Mouse (Mus musculus) gastrocnemius, adult 2 months (tissue): ENCODE data around the gene Gramd1b. TPM values are rescaled to one million over a fixed set of nuclear protein-coding genes. Genes with fewer than 3 reads are reported as not detected.

Experiments used
- DNase-seq: peaks from one replicate; pipeline ENCODE4 v3.0.0; 2022
- H3K27ac ChIP-seq: fragments of 200-600 bp; 2 replicates; pipeline ENCODE4 v1.8.1; 2022; ENCODE audit warnings: mild to moderate bottlenecking
- H3K4me3 ChIP-seq: fragments of 200-600 bp; 2 replicates; pipeline ENCODE4 v1.8.1; 2022; ENCODE audit warnings: mild to moderate bottlenecking, moderate library complexity
- CTCF ChIP-seq: fragments of 200-600 bp; IDR thresholded peaks from 2 replicates; pipeline ENCODE4 v1.8.1; 2022; ENCODE audit warnings: antibody characterized with exemption, mild to moderate bottlenecking, moderate library complexity
- intact Hi-C: fragments of 180-260 bp; cut with DNase I; formaldehyde crosslinking; loops from one replicate; pipeline ENCODE4 v1.15.1; 2025
- total RNA-seq, 2 experiments: library from RNA; stranded (reverse); gene quantifications; 2 replicates each; pipeline ENCODE4 v1.2.3; 2021

The Gramd1b gene
- total RNA-seq, 2 experiments from 2014 or later: 5.3 to 8.2 TPM

DNA sequence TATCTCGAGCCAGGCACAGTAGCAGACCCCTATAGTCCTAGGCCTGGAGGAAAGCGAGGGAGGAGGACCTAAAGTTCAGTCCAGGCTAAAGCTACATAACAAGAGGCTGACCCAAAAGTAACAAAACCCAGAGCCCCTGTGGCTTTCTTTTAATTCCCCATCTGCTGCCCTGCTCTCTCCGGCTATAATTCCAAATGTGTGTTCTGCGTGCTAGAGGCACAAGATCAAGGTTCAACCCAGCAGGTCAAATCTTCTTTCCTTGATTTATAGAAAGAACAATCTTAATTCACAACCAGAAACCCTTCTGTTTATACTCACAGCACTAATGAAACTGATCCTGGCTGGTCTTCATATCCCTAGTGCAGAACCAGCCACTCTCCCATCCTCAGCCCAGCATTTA is 118.9 kb downstream of the Gramd1b start:
- Histone ChIP-seq H3K4me3 (no peak overlapping the region), H3K27ac (no peak overlapping the region)
- no peak for TF ChIP-seq CTCF
- no peak for DNase-seq
- intact Hi-C loops: loop anchor here (10.0 kb wide), 1 partner anchor 343 kb away; no protein-coding TSS in a partner anchor

DNA sequence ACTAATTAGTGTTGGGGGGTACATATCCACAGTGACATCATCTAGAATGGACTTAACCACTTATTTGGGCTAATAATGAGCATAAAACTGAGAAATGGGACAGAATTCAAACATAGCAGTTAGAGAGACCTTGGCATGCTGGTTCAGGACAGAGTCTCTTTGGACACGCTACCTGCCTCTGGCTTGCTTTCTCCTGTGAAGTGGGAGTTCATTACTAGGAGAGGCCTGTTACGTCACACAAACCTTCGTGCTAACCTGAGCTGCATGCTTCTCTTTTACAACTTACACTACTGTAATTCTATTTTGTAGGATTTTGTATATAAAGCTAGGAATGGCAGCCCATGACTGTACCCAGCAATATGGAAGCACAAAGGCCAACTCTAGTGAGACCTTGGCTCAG is 120.3 kb downstream of the Gramd1b start:
- intact Hi-C loops: loop anchor here (10.0 kb wide), 1 partner anchor 344 kb away; no protein-coding TSS in a partner anchor
- TF ChIP-seq CTCF: no peak
- no peak overlapping the region for H3K4me3 ChIP-seq

DNA sequence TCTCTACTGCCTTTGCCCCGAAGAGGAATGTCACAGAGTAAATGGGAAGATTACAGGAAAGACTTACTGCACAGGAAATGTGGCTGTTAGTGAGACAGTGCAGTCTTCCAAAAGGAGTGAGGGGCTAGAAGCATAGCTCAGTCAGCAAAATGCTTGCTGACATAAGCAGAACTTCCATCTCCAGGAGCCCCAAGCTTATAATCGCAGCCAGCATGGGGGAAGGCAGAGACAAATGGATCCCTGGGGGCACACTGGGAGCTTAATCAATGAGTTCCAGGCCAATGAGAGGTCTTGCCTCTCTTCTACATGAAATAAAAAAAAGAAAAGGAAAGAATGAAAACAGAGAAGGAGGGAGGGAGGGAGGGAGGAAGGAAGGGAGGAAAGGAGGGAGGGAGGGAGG is 122.1 kb downstream of the Gramd1b start:
- H3K27ac ChIP-seq: no peak overlapping the region
- intact Hi-C loops: no loop called here
- no peak overlapping the region for H3K4me3 ChIP-seq
- TF ChIP-seq CTCF: no peak
- no peak for DNase-seq

More for the DNA sequence above, 120.3 kb downstream of the Gramd1b start:
- DNase-seq: no peak
- H3K27ac ChIP-seq: no peak overlapping the region

DNA sequence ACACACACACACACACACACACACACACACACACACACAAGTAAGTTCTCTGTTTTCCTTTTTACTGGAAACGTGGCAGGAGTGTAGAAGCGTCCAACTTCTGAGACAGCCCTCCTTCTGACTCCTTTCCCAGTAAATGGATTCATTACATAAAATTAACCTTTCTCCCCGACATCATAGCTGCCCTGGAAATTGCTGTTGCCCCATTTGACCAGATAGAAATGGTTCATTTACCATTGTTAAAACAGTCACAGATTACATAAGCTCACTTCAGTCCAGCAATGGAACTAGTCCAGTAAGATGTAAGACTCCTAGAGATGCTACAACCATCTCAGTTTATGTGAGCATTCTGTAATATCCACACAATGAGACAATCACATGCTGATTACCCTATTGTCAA is 122.8 kb downstream of the Gramd1b start:
- H3K4me3 ChIP-seq: no peak overlapping the region
- no peak for TF ChIP-seq CTCF
- H3K27ac ChIP-seq: no peak overlapping the region
- DNase-seq: no peak
- intact Hi-C loops: no loop called here

DNA sequence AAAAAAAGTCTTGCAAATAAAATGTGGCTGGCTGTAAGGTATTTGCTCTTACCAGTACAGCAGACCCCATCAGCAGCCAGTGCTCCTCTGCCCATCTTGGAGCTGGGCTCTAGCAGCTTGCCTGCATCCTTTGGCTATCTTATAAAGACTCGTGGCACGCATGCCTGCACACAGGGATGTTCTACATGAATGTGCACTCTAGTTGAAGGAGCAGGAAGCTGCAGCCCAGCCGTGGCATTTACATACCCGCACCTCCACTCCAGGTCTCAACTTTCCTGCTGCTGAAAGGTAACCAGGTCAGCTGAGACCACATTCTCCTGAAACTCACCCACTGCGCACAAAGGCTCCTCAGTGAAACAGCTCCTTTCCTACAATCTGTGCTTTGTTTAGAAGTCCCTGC is 123.3 kb downstream of the Gramd1b start:
- no peak for DNase-seq
- no peak overlapping the region for H3K27ac ChIP-seq
- H3K4me3 ChIP-seq: no peak overlapping the region
- no peak for TF ChIP-seq CTCF
- intact Hi-C loops: no loop called here

DNA sequence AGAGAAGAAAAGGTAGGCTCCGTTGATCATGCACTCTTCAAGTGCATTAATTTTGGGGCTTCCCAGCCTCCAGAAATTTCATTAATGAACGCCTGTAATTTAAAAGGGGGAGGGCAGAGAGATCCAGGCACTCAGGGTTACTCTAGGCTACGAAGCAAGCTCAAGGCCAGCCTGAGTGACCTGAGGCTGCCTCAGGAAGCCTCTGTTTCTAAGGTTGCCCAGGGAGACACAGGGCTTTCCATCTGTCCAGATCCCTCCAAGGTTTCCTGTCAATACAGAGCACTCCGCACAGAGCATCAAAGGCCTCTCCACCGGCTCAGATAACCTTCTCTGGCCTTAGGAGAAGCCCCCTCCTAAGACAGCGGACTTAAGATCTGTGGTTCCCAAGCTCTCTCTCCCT is 125.4 kb downstream of the Gramd1b start:
- Histone ChIP-seq H3K4me3 (no peak overlapping the region), H3K27ac (no peak overlapping the region)
- intact Hi-C loops: no loop called here
- no peak for DNase-seq
- TF ChIP-seq CTCF: no peak

DNA sequence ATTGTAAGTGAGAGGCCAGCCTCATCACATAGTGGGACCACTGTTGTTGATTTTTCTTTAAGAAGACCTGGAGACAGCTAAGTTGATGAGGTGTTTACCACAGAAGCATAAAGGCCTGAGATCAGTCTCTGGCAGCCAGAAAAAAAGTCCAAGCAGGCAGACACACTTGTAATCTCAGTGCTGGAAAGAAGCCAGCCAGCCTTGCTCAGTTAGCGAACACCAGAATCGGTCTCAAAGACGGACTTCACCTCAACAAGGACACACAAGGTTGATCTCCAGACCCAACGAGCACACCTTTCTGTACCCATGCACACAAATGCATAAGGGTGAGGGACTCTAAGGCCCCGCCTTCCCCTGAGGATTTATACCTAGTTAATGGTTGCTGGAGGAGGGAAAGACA is 125.9 kb downstream of the Gramd1b start:
- intact Hi-C loops: no loop called here
- no peak for DNase-seq
- Histone ChIP-seq H3K27ac (no peak overlapping the region), H3K4me3 (no peak overlapping the region)
- no peak for TF ChIP-seq CTCF

DNA sequence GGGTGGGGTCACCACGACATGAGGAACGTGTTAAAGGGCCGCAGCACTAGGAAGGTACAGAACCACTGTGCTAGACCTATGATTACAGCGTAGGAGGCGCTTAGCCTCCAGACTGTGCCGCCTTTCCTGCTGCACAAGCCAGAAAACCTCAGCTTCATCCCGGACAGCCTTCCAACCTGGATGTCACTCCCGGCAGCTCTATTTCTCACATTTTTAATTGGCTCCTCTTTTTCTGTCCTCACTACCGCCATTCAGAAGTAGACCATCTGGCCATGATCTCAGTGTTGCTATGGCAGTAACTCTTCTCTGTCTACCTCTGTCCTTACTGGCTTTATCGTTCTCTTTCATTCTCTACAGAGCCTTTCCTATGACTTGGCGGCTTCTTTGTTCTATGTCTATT is 126.5 kb downstream of the Gramd1b start:
- H3K27ac ChIP-seq: no peak overlapping the region

DNA sequence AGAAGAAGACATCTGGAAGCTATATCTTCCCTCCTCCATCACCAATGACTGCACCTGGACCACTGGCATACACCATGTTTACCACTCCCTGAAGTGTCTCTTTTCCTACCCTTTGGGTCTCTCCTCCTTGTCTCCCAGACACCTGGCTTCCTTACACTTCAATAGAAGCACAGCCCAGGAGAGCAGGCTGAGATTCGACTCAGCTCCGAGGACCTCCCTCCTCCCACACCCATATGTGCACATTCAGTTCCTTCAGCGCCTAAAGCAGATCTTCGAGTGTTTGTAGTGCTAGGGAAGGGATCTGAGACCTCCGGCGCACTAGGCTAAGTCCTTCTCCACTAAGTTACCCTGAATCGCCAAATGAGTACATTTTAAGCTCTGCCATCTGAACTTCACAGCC is 127.4 kb downstream of the Gramd1b start:
- no peak for TF ChIP-seq CTCF

More for the DNA sequence above, 126.5 kb downstream of the Gramd1b start:
- H3K4me3 ChIP-seq: no peak overlapping the region
- no peak for TF ChIP-seq CTCF
- no peak for DNase-seq
- intact Hi-C loops: no loop called here

DNA sequence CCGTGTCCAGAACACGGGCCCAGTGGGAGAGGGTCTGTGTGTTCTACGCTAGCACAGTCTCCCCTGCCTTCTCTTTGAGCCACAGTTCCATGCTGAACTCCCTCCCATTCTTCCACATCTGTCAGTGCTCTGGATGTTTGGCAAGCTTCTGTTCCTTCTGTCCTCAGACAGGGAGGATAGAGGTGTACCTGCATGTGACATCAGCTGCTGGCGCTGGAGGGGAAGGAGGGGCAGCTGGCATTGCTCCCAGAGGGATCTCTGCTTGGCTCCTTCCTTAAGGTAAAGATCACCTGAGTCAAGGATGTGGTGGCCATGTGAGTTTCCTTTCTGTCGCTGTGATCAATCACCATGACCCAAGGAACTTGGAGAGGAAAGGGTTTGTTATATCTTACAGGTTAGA is 129.4 kb downstream of the Gramd1b start:
- intact Hi-C loops: no loop called here
- TF ChIP-seq CTCF: no peak
- H3K4me3 ChIP-seq: no peak overlapping the region

More for the DNA sequence above, 127.4 kb downstream of the Gramd1b start:
- no peak for DNase-seq
- no peak overlapping the region for H3K4me3 ChIP-seq
- no peak overlapping the region for H3K27ac ChIP-seq
- intact Hi-C loops: no loop called here

DNA sequence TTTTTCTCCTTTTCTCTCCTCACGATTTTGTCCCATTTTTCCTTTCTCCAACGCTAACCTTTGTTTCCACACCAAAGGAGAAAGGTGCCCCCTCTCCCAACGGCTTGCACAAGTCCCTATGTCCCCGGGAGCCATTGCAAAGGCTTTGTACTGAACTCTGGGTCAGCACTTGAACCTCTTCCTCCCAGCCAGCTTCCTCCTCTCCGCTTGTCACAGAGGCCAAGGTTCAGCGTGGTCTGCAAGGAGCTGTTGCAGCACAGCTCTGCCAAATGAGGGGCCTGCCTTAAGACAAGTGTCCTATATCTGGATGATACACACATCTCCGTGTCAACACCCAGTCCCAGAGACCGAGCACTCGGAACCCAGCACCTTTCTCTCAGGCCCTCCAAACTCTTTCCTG is 130.3 kb downstream of the Gramd1b start:
- H3K27ac ChIP-seq: no peak overlapping the region
- DNase-seq: no peak
- H3K4me3 ChIP-seq: no peak overlapping the region
- no peak for TF ChIP-seq CTCF
- intact Hi-C loops: no loop called here

More for the DNA sequence above, 129.4 kb downstream of the Gramd1b start:
- DNase-seq: no peak
- no peak overlapping the region for H3K27ac ChIP-seq

DNA sequence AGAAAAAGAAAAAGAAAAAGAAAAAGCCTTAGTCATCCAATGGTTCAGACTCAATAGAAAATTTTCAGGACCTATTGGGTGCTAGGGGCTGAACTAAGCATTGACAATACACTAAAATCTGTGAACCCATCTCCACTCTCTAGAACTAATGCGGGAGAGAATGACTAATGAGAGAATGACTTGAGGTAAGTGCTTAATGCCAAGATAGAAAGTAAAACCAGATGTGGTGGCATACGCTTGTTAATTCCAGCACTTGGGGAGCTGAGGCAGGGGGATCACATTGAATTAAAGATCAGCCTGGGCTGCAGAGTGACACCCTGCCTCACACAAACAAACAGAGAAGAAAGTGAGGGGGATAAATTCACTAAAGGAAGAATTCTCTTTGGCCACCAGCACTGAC is 131.0 kb downstream of the Gramd1b start:
- intact Hi-C loops: no loop called here
- no peak overlapping the region for H3K4me3 ChIP-seq

DNA sequence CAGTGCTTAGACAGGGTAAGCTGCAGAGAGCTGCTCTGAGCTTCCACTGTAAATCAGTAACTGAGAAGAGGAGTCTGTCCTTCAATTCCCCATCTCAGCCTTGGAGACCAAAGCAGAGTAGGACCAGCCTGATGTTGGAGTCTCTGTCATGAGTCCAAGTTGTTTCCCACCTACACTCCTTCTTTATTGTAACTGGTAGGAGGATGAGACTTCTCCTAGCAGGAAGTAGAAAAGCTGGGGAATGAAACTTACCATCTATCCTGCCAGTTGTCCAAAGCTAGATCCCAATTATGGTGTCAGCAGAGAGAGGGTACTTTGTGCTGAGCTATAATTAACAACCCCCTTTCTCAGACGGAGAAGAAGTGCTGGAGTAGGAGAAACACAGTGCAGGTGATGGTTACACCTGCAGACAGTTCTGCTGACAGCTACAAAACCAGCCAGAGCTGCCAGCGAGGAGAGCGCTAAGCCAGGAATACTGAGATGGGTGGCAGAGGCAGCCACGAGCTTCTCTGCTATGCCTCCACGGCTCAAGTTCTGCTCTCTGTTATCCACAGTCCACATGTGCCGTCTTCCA is 131.7 kb downstream of the Gramd1b start:
- DNase-seq: no peak
- TF ChIP-seq CTCF: no peak
- intact Hi-C loops: loop anchor here (10.0 kb wide), 1 partner anchor 175 kb away; no protein-coding TSS in a partner anchor

More for the DNA sequence above, 131.0 kb downstream of the Gramd1b start:
- TF ChIP-seq CTCF: no peak
- no peak for DNase-seq
- H3K27ac ChIP-seq: no peak overlapping the region

DNA sequence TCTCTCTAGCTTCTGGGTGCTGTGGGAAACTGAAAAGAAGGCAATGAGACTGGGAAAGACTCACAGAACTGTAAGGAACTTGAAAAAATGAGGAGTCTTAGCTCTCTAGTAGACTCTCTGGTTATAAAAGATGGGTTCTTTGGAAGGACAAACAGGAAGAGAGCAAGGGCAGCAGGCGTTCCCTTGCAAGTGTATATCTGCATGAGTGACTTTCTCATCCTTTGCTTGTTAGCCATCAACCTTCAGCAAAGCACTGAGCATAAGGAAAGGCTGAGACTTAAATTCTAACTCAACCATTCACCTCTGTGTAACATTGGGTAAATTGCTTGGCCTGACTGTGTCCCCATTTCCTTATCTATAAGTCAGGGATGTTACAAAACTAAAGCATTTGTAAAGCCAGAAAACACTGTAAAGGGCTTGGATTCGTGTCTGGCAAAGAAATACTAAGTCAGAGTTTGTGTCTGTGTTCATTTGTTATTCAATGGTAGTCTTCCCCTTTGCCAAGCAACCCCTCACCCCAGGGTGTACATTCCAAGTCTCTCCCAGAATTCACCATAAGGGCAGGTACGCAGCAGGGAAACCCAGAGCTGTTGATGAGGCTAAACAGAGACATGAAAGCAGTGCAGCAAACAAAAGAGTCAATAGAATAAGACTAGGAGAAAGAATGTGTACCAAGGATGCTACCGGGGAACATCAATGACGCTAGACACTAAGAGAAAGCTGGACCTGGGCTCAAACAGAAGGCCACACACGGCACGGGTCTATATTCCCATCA is 133.5 kb downstream of the Gramd1b start:
- TF ChIP-seq CTCF: no peak
- intact Hi-C loops: loop anchor here (10.0 kb wide), 1 partner anchor 173 kb away; no protein-coding TSS in a partner anchor

More for the DNA sequence above, 131.7 kb downstream of the Gramd1b start:
- no peak overlapping the region for H3K4me3 ChIP-seq
- H3K27ac ChIP-seq: no peak overlapping the region

More for the DNA sequence above, 133.5 kb downstream of the Gramd1b start:
- Histone ChIP-seq H3K27ac (no peak overlapping the region; the same call in 1 of the 2 replicates), H3K4me3 (no peak overlapping the region)
- DNase-seq: no peak
